Mouse (Mus musculus) MEL (cell line): Measurements from ENCODE around the gene Ergic1. TPM values are rescaled to one million over a fixed set of nuclear protein-coding genes. Genes with fewer than 3 reads are reported as not detected.

Experiments
- DNase-seq: peaks from one replicate; pipeline ENCODE4 v3.0.0; 2011; ENCODE audit warnings: low read depth, low spot score
- H3K27ac ChIP-seq: 2 replicates; pipeline ENCODE4 v1.5.1; 2012; ENCODE audit warnings: low read depth, mild to moderate bottlenecking, control low read depth, low read length, moderate library complexity; ENCODE audit not compliant: control insufficient read depth
- H3K27me3 ChIP-seq, 2 experiments: fragments of 150-350 bp in 1 of 2; sonication (generic) in 1 of 2; 2 replicates each; pipeline ENCODE4 v1.6.1; 2012; ENCODE audit warnings: low read length in 2 of 2, mild to moderate bottlenecking in 2 of 2, improper control_type of control experiment in 1 of 2, moderate library complexity in 1 of 2; ENCODE audit not compliant: insufficient read depth in 2 of 2, control insufficient read depth in 1 of 2
- H3K36me3 ChIP-seq, 2 experiments: 2 replicates each; pipeline ENCODE4 v1.6.1; 2012 to 2014; ENCODE audit warnings: low read length in 2 of 2, improper control_type of control experiment in 1 of 2, inconsistent platforms in 1 of 2, mild to moderate bottlenecking in 1 of 2; ENCODE audit not compliant: insufficient read depth in 2 of 2, control insufficient read depth in 1 of 2
- H3K4me1 ChIP-seq, 2 experiments: fragments of 150-350 bp in 1 of 2; sonication (generic) in 1 of 2; 2 replicates each; pipeline ENCODE4 v1.6.1; 2012; ENCODE audit warnings: low read length in 2 of 2, improper control_type of control experiment in 1 of 2, mild to moderate bottlenecking in 1 of 2; ENCODE audit not compliant: insufficient read depth in 2 of 2, control insufficient read depth in 1 of 2
- H3K4me3 ChIP-seq, 2 experiments: fragments of 150-350 bp in 1 of 2; sonication (generic) in 1 of 2; 2 replicates each; pipeline ENCODE4 v1.5.1; 2012; ENCODE audit warnings: low read depth in 2 of 2, low read length in 2 of 2, mild to moderate bottlenecking in 2 of 2, moderate library complexity in 2 of 2, control low read depth in 1 of 2, improper control_type of control experiment in 1 of 2; ENCODE audit not compliant: control insufficient read depth in 1 of 2, insufficient read depth in 1 of 2
- H3K79me2 ChIP-seq: 2 replicates; pipeline ENCODE4 v1.6.1; 2012; ENCODE audit warnings: mild to moderate bottlenecking, low read length, moderate library complexity; ENCODE audit not compliant: control insufficient read depth, poor library complexity, insufficient read depth
- H3K9ac ChIP-seq: 2 replicates; pipeline ENCODE4 v1.6.1; 2012; ENCODE audit warnings: low read depth, mild to moderate bottlenecking, control low read depth, low read length, moderate library complexity; ENCODE audit not compliant: control insufficient read depth, poor library complexity, severe bottlenecking
- H3K9me3 ChIP-seq: fragments of 150-350 bp; sonication (generic); replicated peaks from 2 replicates; pipeline ENCODE4 v1.6.1; 2012; ENCODE audit warnings: mild to moderate bottlenecking, low read length, improper control_type of control experiment, moderate library complexity; ENCODE audit not compliant: insufficient read depth
- CTCF ChIP-seq, 3 experiments: IDR thresholded peaks in 2 of 3; conservative IDR thresholded peaks in 1 of 3; 2 replicates each; pipeline ENCODE4 v1.5.1; 2011 to 2012; ENCODE audit warnings: low read length in 3 of 3, low read depth in 2 of 3, mild to moderate bottlenecking in 2 of 3, improper control_type of control experiment in 1 of 3, inconsistent platforms in 1 of 3, mixed read lengths in 1 of 3, moderate library complexity in 1 of 3; ENCODE audit not compliant: control insufficient read depth in 1 of 3, insufficient read depth in 1 of 3, poor library complexity in 1 of 3, severe bottlenecking in 1 of 3
- GABPA ChIP-seq: IDR thresholded peaks from 2 replicates; pipeline ENCODE4 v1.6.1; 2012; ENCODE audit warnings: low read depth, mild to moderate bottlenecking, inconsistent platforms, low read length, improper control_type of control experiment, moderate library complexity
- MAX ChIP-seq: IDR thresholded peaks from 2 replicates; pipeline ENCODE4 v1.6.1; 2011; ENCODE audit warnings: low read length, improper control_type of control experiment
- MYC ChIP-seq: IDR thresholded peaks from 2 replicates; pipeline ENCODE4 v1.6.1; 2011; ENCODE audit warnings: low read depth, mild to moderate bottlenecking, low read length, improper control_type of control experiment, moderate library complexity
- NELFE ChIP-seq: IDR thresholded peaks from 2 replicates; pipeline ENCODE4 v1.6.1; 2011; ENCODE audit warnings: low read depth, low read length, improper control_type of control experiment
- POLR2A ChIP-seq, 2 experiments: IDR thresholded peaks; 2 replicates each; pipeline ENCODE4 v1.6.1; 2011 to 2012; ENCODE audit warnings: low read length in 2 of 2, mild to moderate bottlenecking in 2 of 2, control low read depth in 1 of 2, improper control_type of control experiment in 1 of 2, low read depth in 1 of 2, moderate library complexity in 1 of 2; ENCODE audit not compliant: control insufficient read depth in 1 of 2, insufficient read depth in 1 of 2, poor library complexity in 1 of 2
- POLR2AphosphoS2 ChIP-seq: IDR thresholded peaks from 2 replicates; pipeline ENCODE4 v1.6.1; 2011; ENCODE audit warnings: low read length, improper control_type of control experiment
- RAD21 ChIP-seq: IDR thresholded peaks from 2 replicates; pipeline ENCODE4 v1.6.1; 2011; ENCODE audit warnings: mild to moderate bottlenecking, low read depth, low read length, improper control_type of control experiment
- SIN3A ChIP-seq: IDR thresholded peaks from 2 replicates; pipeline ENCODE4 v1.6.1; 2012; ENCODE audit warnings: low read length, improper control_type of control experiment, inconsistent platforms
- UBTF ChIP-seq: IDR thresholded peaks from 2 replicates; pipeline ENCODE4 v1.6.1; 2012; ENCODE audit warnings: low read depth, mild to moderate bottlenecking, inconsistent platforms, low read length, improper control_type of control experiment, moderate library complexity, borderline replicate concordance; ENCODE audit not compliant: insufficient read depth
- USF1 ChIP-seq: IDR thresholded peaks from 2 replicates; pipeline ENCODE4 v1.6.1; 2014; ENCODE audit warnings: low read depth, mild to moderate bottlenecking, inconsistent platforms, low read length, improper control_type of control experiment, moderate library complexity
- USF2 ChIP-seq, 2 experiments: IDR thresholded peaks; 2 replicates each; pipeline ENCODE4 v1.6.1; 2011 to 2012; ENCODE audit warnings: improper control_type of control experiment in 2 of 2, low read length in 2 of 2, borderline replicate concordance in 1 of 2, inconsistent platforms in 1 of 2, low read depth in 1 of 2, mild to moderate bottlenecking in 1 of 2; ENCODE audit not compliant: insufficient read depth in 1 of 2
- ZNF384 ChIP-seq: IDR thresholded peaks from 2 replicates; pipeline ENCODE4 v1.6.1; 2012; ENCODE audit warnings: low read depth, mild to moderate bottlenecking, inconsistent platforms, low read length, improper control_type of control experiment
- polyA plus RNA-seq, 2 experiments: library from polyadenylated mRNA; stranded (reverse) in 1 of 2; unstranded in 1 of 2; fragments of >175 nt in 1 of 2; fragments of >200 nt in 1 of 2; gene quantifications; 2 replicates each; pipeline versions ENCODE4 v1.2.1 to v1.2.4; 2012; ENCODE audit warnings: low replicate concordance in 2 of 2, low read depth in 1 of 2; ENCODE audit not compliant: insufficient read length in 2 of 2, insufficient read depth in 1 of 2, missing spikeins in 1 of 2
- total RNA-seq: library from RNA; depleted of rRNA; stranded (reverse); fragments of 300-350 nt; gene quantifications from 2 replicates; pipeline ENCODE4 v1.2.3, GENCODE M21; 2012

The Ergic1 gene
- total and polyA plus RNA-seq, 3 experiments: 78.5 to 730 (median 95.6) TPM

DNA sequence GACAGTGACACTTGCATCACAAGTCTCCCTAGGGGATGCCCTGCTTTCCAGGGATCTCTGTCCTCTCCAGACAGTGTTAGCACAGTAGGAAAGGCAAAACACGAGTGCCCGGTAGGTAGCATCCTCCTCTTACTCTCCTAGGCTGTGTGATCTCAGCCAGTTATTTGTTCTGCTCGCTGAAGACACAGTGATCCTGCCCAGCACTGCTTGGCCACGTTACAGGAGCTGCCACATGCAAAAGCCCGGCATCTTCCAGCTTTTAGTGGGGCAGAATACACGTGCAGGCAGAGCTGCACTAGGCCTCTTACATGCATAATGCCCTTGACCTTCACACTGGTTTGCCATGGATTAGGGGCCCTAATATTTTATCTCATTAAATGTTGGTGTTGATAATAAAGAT lies 58.3 kb downstream of the Ergic1 start:
- Histone ChIP-seq H3K36me3 (peaks cover 0 to 2% of the 10 kb centered on the region in 2 experiments; a peak in 2 of 4 replicates), H3K79me2 (no peaks in the 10 kb centered on the region), H3K4me3 (no peak overlapping the region), H3K27ac (no peak overlapping the region), H3K27me3 (no peaks in the 10 kb centered on the region), H3K9me3 (no peaks in the 10 kb centered on the region), H3K9ac (no peak overlapping the region), H3K4me1 (no peaks in the 10 kb centered on the region)
- DNase-seq: no peak
- no peak for TF ChIP-seq RAD21
- no peak for TF ChIP-seq MAX
- no peak for TF ChIP-seq POLR2A (IDR thresholded peaks at IDR 0.05; ENCODE audit: control insufficient read depth in 1 of 2, insufficient read depth in 1 of 2, low read depth in 1 of 2, low read length in 2 of 2, poor library complexity in 1 of 2)
- no peak for TF ChIP-seq NELFE
- no peak for TF ChIP-seq UBTF
- no peak for TF ChIP-seq POLR2AphosphoS2
- no peak for TF ChIP-seq MYC

DNA sequence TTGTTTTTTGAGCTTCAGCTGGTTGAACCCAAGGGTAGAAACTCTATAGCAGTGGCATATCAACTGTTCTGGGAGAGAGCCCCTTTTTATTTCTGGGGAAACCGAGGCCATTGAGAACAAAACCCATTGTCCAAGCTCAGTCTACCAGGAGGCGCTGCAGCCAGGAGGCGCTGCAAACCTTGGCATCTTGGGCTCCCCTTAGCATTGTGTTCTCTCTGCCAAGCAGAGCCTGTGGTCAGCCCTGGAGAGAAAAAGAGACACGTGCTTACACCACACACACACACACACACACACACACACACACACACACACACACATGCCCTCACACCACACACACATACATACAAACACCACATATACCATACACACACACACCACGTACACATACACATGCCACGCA lies 59.0 kb downstream of the Ergic1 start:
- H3K9ac ChIP-seq: no peak overlapping the region
- no peaks in the 10 kb centered on the region for H3K9me3 ChIP-seq
- TF ChIP-seq ZNF384 (no peak), GABPA (no peak), USF1 (no peak), SIN3A (no peak), CTCF (IDR thresholded peaks at IDR 0.05 in 2 of 3, conservative IDR thresholded peaks at IDR 0.05 in 1 of 3; ENCODE audit: control insufficient read depth in 1 of 3, insufficient read depth in 1 of 3, low read depth in 2 of 3, low read length in 3 of 3, poor library complexity in 1 of 3, severe bottlenecking in 1 of 3) (no peak), POLR2A (IDR thresholded peaks at IDR 0.05; ENCODE audit: control insufficient read depth in 1 of 2, insufficient read depth in 1 of 2, low read depth in 1 of 2, low read length in 2 of 2, poor library complexity in 1 of 2) (no peak), USF2 (IDR thresholded peaks at IDR 0.05; ENCODE audit: borderline replicate concordance in 1 of 2, insufficient read depth in 1 of 2, low read depth in 1 of 2, low read length in 2 of 2) (no peak)
- TF ChIP-seq, all 39 proteins: peak for 0
- no peak for DNase-seq
- Histone ChIP-seq H3K36me3 (peaks cover 0 to 6% of the 10 kb centered on the region in 2 experiments; a peak in 2 of 4 replicates), H3K4me3 (no peak overlapping the region), H3K79me2 (no peaks in the 10 kb centered on the region), H3K27ac (no peak overlapping the region), H3K4me1 (no peaks in the 10 kb centered on the region), H3K27me3 (no peaks in the 10 kb centered on the region)
